ENCODE assay signal across 9 mouse cellular contexts in genomic region chr9:96725582-96726320, GRCm38 (mm10). TPM values are rescaled to one million over a fixed set of nuclear protein-coding genes. Genes with fewer than 3 reads are reported as not detected.
DNase-seq lines count a peak whose midpoint lies in the region; ATAC-seq lines count a peak whose summit lies in the region.
"Had no signal": no experiment of that assay in that cellular context is flagged by ENCODE, and none has a peak within 500 bp of the region (broad histone marks: within the 10 kb centered on the region; RNA-seq: fewer than 3 reads in every experiment).

No protein-coding gene starts in this region.

- H3K36me3 ChIP-seq in forebrain, embryonic 12.5 days (replicated peaks), result no peaks in the 10 kb centered on the region
- H3K36me3 ChIP-seq: liver, embryonic 13.5 days had no signal

- H3K4me2 ChIP-seq in forebrain, embryonic 12.5 days, result peak overlapping the region; percentile 26; the same call in 1 of the 2 replicates
- H3K4me2 ChIP-seq: liver, embryonic 13.5 days had no signal

- WGBS in forebrain, embryonic 12.5 days, result 6% methylated on average over 9 of the region's 9 CpGs

- peak; percentile 53 for DNase-seq in cerebellum, adult 9-10 months
- no peak for DNase-seq in cerebellum, postnatal 36 days
- DNase-seq in Muller cell, postnatal 12 days (ENCODE audit: inconsistent ontology term), result peak; percentile 87
- DNase-seq in layer of hippocampus, postnatal 36 days, result no peak
- DNase-seq in layer of hippocampus, postnatal 10 days (ENCODE audit: low spot score in 2 of 2), result no peak
- DNase-seq in gastrocnemius, adult 18-20 months (ENCODE audit: low spot score), result no peak
- DNase-seq: liver, embryonic 13.5 days had no signal

- H3K9ac ChIP-seq in forebrain, embryonic 12.5 days, result 0 out of 2 replicates have a peak overlapping the region, but pooled peaks have one; percentile 12
- H3K9ac ChIP-seq: liver, embryonic 13.5 days had no signal

- peak overlapping the region; percentile 89 for H3K27ac ChIP-seq in forebrain, embryonic 12.5 days
- H3K27ac ChIP-seq: liver, embryonic 13.5 days had no signal

- H3K27me3 ChIP-seq in forebrain, embryonic 12.5 days, result no peaks in the 10 kb centered on the region; the same call in 1 of the 2 replicates
- H3K27me3 ChIP-seq: liver, embryonic 13.5 days had no signal

- H3K4me1 ChIP-seq in forebrain, embryonic 12.5 days, result peaks cover 45% of the 10 kb centered on the region

- H3K4me3 ChIP-seq in forebrain, embryonic 12.5 days (replicated peaks), result no peak overlapping the region
- H3K4me3 ChIP-seq: liver, embryonic 13.5 days had no signal

- H3K9me3 ChIP-seq in forebrain, embryonic 12.5 days, result no peaks in the 10 kb centered on the region
- H3K9me3 ChIP-seq: liver, embryonic 13.5 days had no signal

- peak; percentile 88 for ATAC-seq in forebrain, embryonic 12.5 days (ENCODE audit: low FRiP score)
- peak; percentile 42 for ATAC-seq in megakaryocyte progenitor cell, adult 5-6 weeks (replicated peaks; ENCODE audit: poor library complexity)

RNA-seq across cellular contexts. Expression of gene Zbtb38, which starts 26.9 kb away (rescaled TPM):
- polyA plus RNA-seq in forebrain, embryonic 12.5 days (2016; fragmentation: Nextera tagmentation; extraction: Ambion mirVana), result 14.7 and 15.7 TPM in 2 replicates
- total RNA-seq in megakaryocyte progenitor cell, adult 5-6 weeks (2015), result 23.5 and 27.8 TPM in 2 replicates
- 24.2 and 25.7 TPM in 2 replicates for total RNA-seq in megakaryocyte progenitor cell, adult 5-6 weeks (2017)
- 10 to 100 TPM; 56.4 to 63.4 TPM for total RNA-seq in layer of hippocampus, postnatal 36 days (2021)
- 10 to 100 TPM; 42.3 to 45.2 TPM for total RNA-seq in layer of hippocampus, postnatal 10 days (2021)
- 10 to 100 TPM; 35.0 to 35.9 TPM for total RNA-seq in gastrocnemius, adult 18-20 months (2021)

Comparison
In these comparisons a context has a peak if more than half of its experiments do, and no peak if none do; other contexts are left out.
1. DNase-seq: peak in cerebellum, adult 9-10 months (single experiment) and Muller cell, postnatal 12 days (single experiment); none in cerebellum, postnatal 36 days (0 of 2), layer of hippocampus, postnatal 36 days (0 of 2), layer of hippocampus, postnatal 10 days (0 of 2) and gastrocnemius, adult 18-20 months (single experiment).